Mouse (Mus musculus) kidney, adult 2 months (tissue): ENCODE data around the gene Gm11127. TPM values are rescaled to one million over a fixed set of nuclear protein-coding genes. Genes with fewer than 3 reads are reported as not detected.
"Not testable (repeated sequence)": the region's sequence is repeated elsewhere in the genome, so short reads cannot be mapped to it uniquely, and the experiment has no call there.

Source experiments
- DNase-seq: peaks from one replicate; pipeline ENCODE4 v3.0.0; 2021
- H3K27ac ChIP-seq: fragments of 200-500 bp; 2 replicates; pipeline ENCODE4 v1.5.1; 2012; ENCODE audit warnings: low read depth, low read length, control low read depth, inconsistent platforms; ENCODE audit not compliant: insufficient read depth
- H3K27me3 ChIP-seq: fragments of 200-500 bp; replicated peaks from 2 replicates; pipeline ENCODE4 v1.6.1; 2012; ENCODE audit warnings: mild to moderate bottlenecking, moderate library complexity, low read length, inconsistent platforms; ENCODE audit not compliant: control insufficient read depth, insufficient read depth
- H3K36me3 ChIP-seq: fragments of 200-500 bp; 2 replicates; pipeline ENCODE4 v1.6.1; 2012; ENCODE audit warnings: mild to moderate bottlenecking, moderate library complexity, low read length, inconsistent platforms; ENCODE audit not compliant: control insufficient read depth, insufficient read depth
- H3K4me1 ChIP-seq: fragments of 200-500 bp; 2 replicates; pipeline ENCODE4 v1.6.1; 2011; ENCODE audit warnings: low read length; ENCODE audit not compliant: control insufficient read depth, insufficient read depth
- H3K4me3 ChIP-seq: fragments of 200-500 bp; 2 replicates; pipeline ENCODE4 v1.5.1; 2011; ENCODE audit warnings: mild to moderate bottlenecking, low read depth, low read length, control low read depth; ENCODE audit not compliant: insufficient read depth
- CTCF ChIP-seq: fragments of 200-500 bp; conservative IDR thresholded peaks from 2 replicates; pipeline ENCODE4 v1.5.1; 2011; ENCODE audit warnings: low read depth, mild to moderate bottlenecking, control low read depth, low read length, moderate library complexity, mixed read lengths; ENCODE audit not compliant: insufficient read depth, insufficient read length
- POLR2A ChIP-seq: fragments of 200-500 bp; IDR thresholded peaks from one replicate; pipeline ENCODE4 v1.6.1; 2011; ENCODE audit warnings: low read depth, low read length, control low read depth
- WGBS: fragments of 180-500 bp; shearing (Covaris S2); methylation state at CpG from one replicate; pipeline ENCODE4 v1.1.7; 2018; 5-methylcytosine and 5-hydroxymethylcytosine counted together
- polyA plus RNA-seq: library from polyadenylated mRNA; depleted of rRNA; stranded (reverse); fragments of >200 nt; gene quantifications from 2 replicates; pipeline ENCODE4 v1.2.3, GENCODE M21; 2012

Gm11127 gene
- polyA plus RNA-seq, 1 experiment = 14.8 TPM

GRCm38 (mm10) chr17:36035010-36035638 is 23.0 kb downstream of the Gm11127 start:
- not testable (repeated sequence) for H3K36me3 ChIP-seq, H3K4me1 ChIP-seq, H3K27me3 ChIP-seq, H3K4me3 ChIP-seq
- peak overlapping the region; percentile 55; the same call in 1 of the 2 replicates for H3K27ac ChIP-seq
- TF ChIP-seq CTCF = peak; percentile 39
- peak; percentile 87 for DNase-seq
- 28% methylated on average over 3 of the region's 3 CpGs for WGBS

GRCm38 (mm10) chr17:36034524-36034923 is 23.6 kb downstream of the Gm11127 start:
- H3K27me3 ChIP-seq, H3K36me3 ChIP-seq, DNase-seq, H3K4me1 ChIP-seq, H3K4me3 ChIP-seq: not testable (repeated sequence)
- WGBS = 69% methylated on average over 3 of the region's 3 CpGs
- peak overlapping the region; percentile 55; the same call in 1 of the 2 replicates for H3K27ac ChIP-seq

- not testable (repeated sequence) for H3K36me3 ChIP-seq, H3K27me3 ChIP-seq, H3K4me1 ChIP-seq
- peak; percentile 89 for DNase-seq
- TF ChIP-seq POLR2A = peak; percentile 6
- Histone ChIP-seq H3K27ac (peak within 1 kb of the TSS; percentile 46; the same call in 1 of the 2 replicates), H3K4me3 (peak within 1 kb of the TSS; percentile 53)
- 1% methylated on average over 25 of the region's 25 CpGs for WGBS
Measured at GRCm38 (mm10) chr17:36032351-36032875, 25.8 kb downstream of the Gm11127 start, which contains the start of gene H2-T23. TSS of gene H2-T23 (minus strand) at chr17:36032855.

- peak; percentile 76 for DNase-seq
- TF ChIP-seq CTCF = peak; percentile 41; the same call in 1 of the 2 replicates
- H3K4me1 ChIP-seq, H3K36me3 ChIP-seq, H3K27me3 ChIP-seq: not testable (repeated sequence)
- WGBS = under 1% methylated on average over 40 of the region's 40 CpGs
- peak overlapping the region; percentile 46; the same call in 1 of the 2 replicates for H3K27ac ChIP-seq
- H3K4me3 ChIP-seq = peak overlapping the region; percentile 53
Measured at GRCm38 (mm10) chr17:36031583-36032331, 26.4 kb downstream of the Gm11127 start.

- peak overlapping the region; percentile 51 for H3K4me3 ChIP-seq
- not testable (repeated sequence) for H3K27ac ChIP-seq, DNase-seq
Measured at GRCm38 (mm10) chr17:36030703-36031582, 27.2 kb downstream of the Gm11127 start.

GRCm38 (mm10) chr17:36030046-36030702 is 28.0 kb downstream of the Gm11127 start:
- H3K36me3 ChIP-seq, H3K4me3 ChIP-seq, H3K27me3 ChIP-seq, H3K4me1 ChIP-seq, H3K27ac ChIP-seq: not testable (repeated sequence)
- WGBS = 69% methylated on average over 4 of the region's 4 CpGs
- DNase-seq = peak; percentile 65

More at GRCm38 (mm10) chr17:36030703-36031582, 27.2 kb downstream of the Gm11127 start:
- not testable (repeated sequence) for H3K4me1 ChIP-seq, H3K27me3 ChIP-seq, H3K36me3 ChIP-seq
- WGBS = 47% methylated on average over 8 of the region's 8 CpGs
